Mouse (Mus musculus): ENCODE data around the gene 1700028P14Rik.

1700028P14Rik gene

DNA sequence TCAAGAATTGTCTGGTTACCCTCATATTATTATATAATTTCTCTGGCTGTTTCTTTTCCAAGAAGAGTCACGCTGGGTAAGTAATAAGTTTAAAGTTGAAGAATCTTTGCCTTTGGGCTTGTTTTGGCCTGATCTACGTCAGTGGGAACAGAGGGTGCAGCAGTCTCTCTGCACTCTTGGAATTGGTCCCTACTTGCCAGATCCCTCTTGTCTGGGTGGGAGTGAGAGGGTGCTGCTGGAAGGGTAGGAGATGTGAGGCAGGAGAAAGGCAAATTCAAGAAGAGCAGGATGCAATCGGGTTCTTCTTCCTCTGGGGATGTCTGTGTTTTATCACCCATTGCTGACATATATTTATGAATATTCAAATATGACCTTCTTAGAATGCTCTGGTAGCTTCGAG lies 42.9 kb downstream of the 1700028P14Rik start:
- ATAC-seq (ENCODE audit: insufficient number of reproducible peaks, low FRiP score, low TSS enrichment) = no peak

- ATAC-seq (ENCODE audit: insufficient number of reproducible peaks, low FRiP score, low TSS enrichment) = no peak
Measured at GRCm38 (mm10) chr19:23607951-23608350, 44.7 kb downstream of the 1700028P14Rik start.

GRCm38 (mm10) chr19:23594950-23595349 lies 57.7 kb downstream of the 1700028P14Rik start:
- ATAC-seq (ENCODE audit: insufficient number of reproducible peaks, low FRiP score, low TSS enrichment) = no peak

GRCm38 (mm10) chr19:23578606-23579355 lies 73.8 kb downstream of the 1700028P14Rik start:
- ATAC-seq (ENCODE audit: insufficient number of reproducible peaks, low FRiP score, low TSS enrichment) = peak; percentile 60; the same call in 1 of the 2 replicates

- ATAC-seq (ENCODE audit: insufficient number of reproducible peaks, low FRiP score, low TSS enrichment) = no peak
Measured at GRCm38 (mm10) chr19:23576685-23577084, 75.9 kb downstream of the 1700028P14Rik start.

- ATAC-seq (ENCODE audit: insufficient number of reproducible peaks, low FRiP score, low TSS enrichment) = peak; percentile 89
Measured at GRCm38 (mm10) chr19:23563693-23564092, 88.9 kb downstream of the 1700028P14Rik start.

DNA sequence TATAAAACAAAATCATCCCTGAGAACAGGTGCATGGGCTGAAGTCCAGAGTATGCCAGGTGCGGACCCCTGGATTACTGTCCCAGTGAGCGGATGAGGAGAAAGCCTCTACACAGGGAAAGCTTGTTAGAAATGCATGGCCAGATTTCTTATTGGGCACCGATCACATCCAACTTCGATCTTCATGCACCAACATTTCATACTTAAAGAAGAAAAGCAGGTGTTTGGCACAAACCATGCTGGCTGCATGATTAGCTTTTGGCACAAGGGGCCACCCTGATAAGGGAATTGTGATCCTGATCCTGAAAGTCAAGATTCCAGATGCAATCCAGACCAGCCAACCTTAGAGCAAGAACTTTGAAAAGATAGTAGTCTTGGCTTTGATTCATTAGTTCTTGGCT lies 90.0 kb downstream of the 1700028P14Rik start:
- no peak for ATAC-seq (ENCODE audit: insufficient number of reproducible peaks, low FRiP score, low TSS enrichment)

DNA sequence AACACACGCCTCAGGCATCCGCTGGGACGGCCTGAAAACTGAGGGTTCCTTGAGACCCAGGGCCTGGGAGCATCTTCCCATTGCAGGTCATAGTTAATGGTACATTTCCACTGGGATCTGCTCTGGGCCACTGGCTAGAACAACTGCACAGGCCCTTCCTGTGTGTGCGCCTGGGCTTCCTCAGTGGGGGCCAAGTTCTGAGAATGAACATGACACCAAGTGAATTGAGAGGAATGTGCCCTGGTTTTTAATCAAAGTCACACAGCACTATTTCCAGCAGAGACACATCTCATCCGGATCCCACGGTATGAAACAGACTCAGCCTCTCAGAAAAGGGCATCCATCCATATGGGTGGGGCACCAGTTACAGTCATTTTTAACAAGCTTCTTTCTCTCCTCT lies 90.6 kb downstream of the 1700028P14Rik start:
- no peak for ATAC-seq (ENCODE audit: insufficient number of reproducible peaks, low FRiP score, low TSS enrichment)

- peak; percentile 66; the same call in 1 of the 2 replicates for ATAC-seq (ENCODE audit: insufficient number of reproducible peaks, low FRiP score, low TSS enrichment)
Measured at GRCm38 (mm10) chr19:23553450-23553849, 99.2 kb downstream of the 1700028P14Rik start.

- peak; percentile 58; the same call in 1 of the 2 replicates for ATAC-seq (ENCODE audit: insufficient number of reproducible peaks, low FRiP score, low TSS enrichment)
Measured at GRCm38 (mm10) chr19:23545604-23546003, 107.0 kb downstream of the 1700028P14Rik start.

DNA sequence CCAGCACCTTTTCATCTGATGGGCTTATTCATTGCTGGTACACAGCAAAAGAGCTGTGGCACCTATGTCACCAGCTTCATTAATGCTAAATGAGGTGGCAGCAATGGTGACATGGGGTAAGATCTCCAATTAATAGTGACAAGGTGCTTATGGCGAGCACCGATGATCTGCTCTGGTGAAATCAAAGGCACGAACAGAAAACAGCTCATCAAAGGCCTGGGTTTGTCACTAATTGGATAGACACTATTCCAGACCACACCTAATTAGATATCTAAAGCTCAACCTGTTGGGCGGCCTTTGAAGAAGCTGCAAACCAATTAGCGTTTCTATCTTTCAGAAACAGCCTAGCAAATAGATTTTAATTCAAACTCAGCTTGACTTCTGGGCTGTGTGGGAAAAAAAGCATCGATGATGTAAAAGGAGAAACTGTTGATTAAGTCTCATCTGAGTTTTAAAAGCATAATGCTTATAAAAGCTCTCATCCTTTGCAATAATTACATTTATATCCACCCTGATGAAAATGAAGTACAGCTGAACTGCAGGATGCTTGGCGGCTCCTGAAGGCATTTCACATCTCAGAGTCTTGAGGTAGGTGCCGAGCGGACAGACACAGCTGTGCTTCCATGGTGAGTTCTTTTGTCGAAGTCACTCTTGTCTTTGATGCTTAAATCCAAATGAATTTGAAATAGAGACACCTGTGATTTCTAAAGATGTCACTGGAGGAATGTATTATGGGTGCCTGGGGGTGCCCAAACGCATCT lies 109.2 kb downstream of the 1700028P14Rik start:
- ATAC-seq (ENCODE audit: insufficient number of reproducible peaks, low FRiP score, low TSS enrichment) = no peak

DNA sequence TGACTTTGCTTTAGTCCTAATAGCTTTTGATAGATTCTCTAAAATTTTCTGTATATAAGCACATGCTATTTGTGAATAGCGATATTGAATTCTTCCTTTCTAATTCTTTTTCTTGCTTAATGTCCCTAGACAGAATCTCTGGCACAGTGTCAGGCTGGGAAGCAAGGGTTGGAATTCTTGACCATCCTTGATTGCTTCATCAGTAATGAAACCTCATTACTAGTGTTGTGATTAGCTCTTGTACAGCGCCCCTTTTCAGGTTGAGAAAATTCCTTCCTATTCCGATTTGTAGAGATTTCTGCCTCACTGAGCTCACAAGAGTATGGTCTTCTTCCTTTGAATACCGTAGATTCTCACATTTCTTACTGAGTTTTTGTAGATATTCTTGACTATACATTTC lies 109.9 kb downstream of the 1700028P14Rik start:
- no peak for ATAC-seq (ENCODE audit: insufficient number of reproducible peaks, low FRiP score, low TSS enrichment)

DNA sequence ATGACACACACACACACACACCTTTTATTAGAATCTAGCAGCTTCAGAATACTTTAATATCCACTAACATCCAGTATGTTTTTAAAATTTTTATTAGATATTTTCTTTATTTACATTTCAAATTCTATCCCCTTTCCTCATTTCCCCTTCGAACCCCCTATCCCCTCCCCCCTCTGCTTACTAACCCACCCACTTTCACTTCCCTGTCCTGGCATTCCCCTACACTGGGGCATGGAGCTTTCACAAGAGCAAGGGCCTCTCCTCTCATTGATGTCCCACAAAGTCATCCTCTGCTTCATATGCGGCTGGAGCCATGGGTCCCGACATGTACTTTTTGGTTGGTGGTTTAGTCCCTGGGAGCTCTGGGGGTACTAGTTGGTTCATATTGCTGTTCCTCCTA lies 116.9 kb downstream of the 1700028P14Rik start:
- ATAC-seq (ENCODE audit: insufficient number of reproducible peaks, low FRiP score, low TSS enrichment) = no peak

GRCm38 (mm10) chr19:23531899-23532298 lies 120.7 kb downstream of the 1700028P14Rik start:
- no peak for ATAC-seq (ENCODE audit: insufficient number of reproducible peaks, low FRiP score, low TSS enrichment)

DNA sequence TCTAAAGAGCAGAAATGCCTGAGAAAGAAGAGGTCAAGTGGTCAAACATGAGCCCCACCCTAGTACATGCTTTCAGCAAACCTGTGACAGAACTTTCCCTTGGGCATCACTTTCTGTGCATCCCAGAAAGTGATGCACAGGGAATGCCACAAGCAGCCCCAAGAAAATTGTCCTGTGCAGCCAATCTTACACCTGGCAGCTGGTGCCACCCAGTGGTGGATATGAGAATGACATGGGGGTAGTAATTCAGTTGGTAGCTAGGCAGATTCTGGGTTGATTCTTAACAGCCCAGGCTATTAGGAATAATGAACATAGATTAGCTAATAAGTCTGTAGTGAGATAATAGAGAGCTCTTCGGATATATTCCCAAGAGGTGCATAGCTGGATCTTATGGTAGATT lies 128.9 kb downstream of the 1700028P14Rik start:
- ATAC-seq (ENCODE audit: insufficient number of reproducible peaks, low FRiP score, low TSS enrichment) = peak; percentile 49; the same call in 1 of the 2 replicates

DNA sequence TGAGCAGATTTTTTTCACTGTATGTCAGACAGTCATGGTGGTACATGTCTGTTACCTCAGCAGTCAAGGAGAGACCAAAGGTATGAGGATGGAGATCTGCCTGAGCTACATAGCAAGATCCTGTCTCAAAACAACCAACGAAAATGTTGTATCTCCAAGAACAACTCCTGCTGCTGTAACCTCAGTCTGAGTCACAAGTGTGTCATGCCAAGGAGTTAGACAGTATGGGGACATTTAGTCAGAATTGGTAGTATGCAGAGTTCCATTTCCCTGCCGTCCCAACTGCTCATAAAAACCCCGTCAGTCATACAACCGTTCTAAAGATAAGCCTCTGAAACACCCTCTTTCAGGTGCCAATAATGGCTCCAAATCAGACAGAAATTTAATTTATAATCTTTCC lies 130.8 kb downstream of the 1700028P14Rik start:
- ATAC-seq (ENCODE audit: insufficient number of reproducible peaks, low FRiP score, low TSS enrichment) = no peak

- ATAC-seq (ENCODE audit: insufficient number of reproducible peaks, low FRiP score, low TSS enrichment) = no peak
Measured at GRCm38 (mm10) chr19:23521071-23521470, 131.5 kb downstream of the 1700028P14Rik start.

- no peak for ATAC-seq (ENCODE audit: insufficient number of reproducible peaks, low FRiP score, low TSS enrichment)
Measured at GRCm38 (mm10) chr19:23520629-23521028, 132.0 kb downstream of the 1700028P14Rik start.

- ATAC-seq (ENCODE audit: insufficient number of reproducible peaks, low FRiP score, low TSS enrichment) = no peak
Measured at GRCm38 (mm10) chr19:23518477-23518876, 134.1 kb downstream of the 1700028P14Rik start.

DNA sequence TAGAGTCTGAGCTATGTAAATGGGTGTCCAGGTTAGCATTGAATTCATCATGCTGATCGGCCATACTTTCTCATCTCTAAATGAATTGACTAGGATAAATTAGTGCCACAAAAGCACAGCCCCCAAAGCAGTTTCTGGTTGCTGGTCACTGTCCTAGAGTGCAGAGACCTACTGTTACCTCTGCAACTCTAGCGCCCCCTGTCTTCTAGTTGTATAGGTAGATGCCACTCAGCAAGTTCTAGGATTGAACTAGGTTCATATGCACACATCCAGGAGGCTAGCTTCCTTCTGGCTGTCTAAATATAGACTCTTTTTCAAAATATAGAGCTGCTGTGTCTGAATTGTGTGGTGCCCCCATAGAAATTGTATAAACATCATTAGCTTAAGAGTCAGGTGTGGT lies 141.3 kb downstream of the 1700028P14Rik start:
- no peak for ATAC-seq (ENCODE audit: insufficient number of reproducible peaks, low FRiP score, low TSS enrichment)

Data from cerebellum, adult (tissue).